Mouse (Mus musculus): ENCODE data around the gene Sowahc.

Sowahc gene

GRCm38 (mm10) chr10:59256533-59256932 is 34.8 kb downstream of the Sowahc start:
- DNase-seq, result no peak

- no peak for DNase-seq
Measured at GRCm38 (mm10) chr10:59259572-59259971, 37.8 kb downstream of the Sowahc start.

- DNase-seq, result no peak
Measured at GRCm38 (mm10) chr10:59261603-59262002, 39.9 kb downstream of the Sowahc start.

- DNase-seq, result no peak
Measured at GRCm38 (mm10) chr10:59262021-59262420, 40.3 kb downstream of the Sowahc start.

- DNase-seq, result no peak
Measured at GRCm38 (mm10) chr10:59262979-59263378, 41.2 kb downstream of the Sowahc start.

GRCm38 (mm10) chr10:59265067-59265466 is 43.3 kb downstream of the Sowahc start:
- no peak for DNase-seq

- no peak for DNase-seq
Measured at GRCm38 (mm10) chr10:59265674-59266073, 43.9 kb downstream of the Sowahc start.

GRCm38 (mm10) chr10:59266097-59266496 is 44.3 kb downstream of the Sowahc start:
- no peak for DNase-seq

GRCm38 (mm10) chr10:59267275-59267674 is 45.5 kb downstream of the Sowahc start:
- DNase-seq, result no peak

GRCm38 (mm10) chr10:59268109-59268508 is 46.4 kb downstream of the Sowahc start:
- no peak for DNase-seq

GRCm38 (mm10) chr10:59268754-59269153 is 47.0 kb downstream of the Sowahc start:
- DNase-seq, result no peak

GRCm38 (mm10) chr10:59275745-59276144 is 54.0 kb downstream of the Sowahc start:
- DNase-seq, result no peak

Data from thymus, postnatal 36 days (tissue).